ENCODE assay signal across 15 mouse cellular contexts in genomic region chr11:62911362-62911761, GRCm38 (mm10). TPM values are rescaled to one million over a fixed set of nuclear protein-coding genes. Genes with fewer than 3 reads are reported as not detected.
DNase-seq lines count a peak whose midpoint lies in the region; ATAC-seq and TF ChIP-seq lines count a peak whose summit lies in the region.
"Had no signal": no experiment of that assay in that cellular context is flagged by ENCODE, and none has a peak within 500 bp of the region (broad histone marks: within the 10 kb centered on the region; RNA-seq: fewer than 3 reads in every experiment).

No protein-coding gene starts in this region.

- no peaks in the 10 kb centered on the region for H3K9me3 ChIP-seq in heart, postnatal 0 days (replicated peaks; ENCODE audit: control insufficient read depth, low read length)
- H3K9me3 ChIP-seq in heart, embryonic 10.5 days: no peaks in the 10 kb centered on the region
- H3K9me3 ChIP-seq in midbrain, embryonic 11.5 days (ENCODE audit: control insufficient read depth, low read length): no peaks in the 10 kb centered on the region
- H3K9me3 ChIP-seq in midbrain, embryonic 15.5 days: no peaks in the 10 kb centered on the region
- H3K9me3 ChIP-seq in stomach, embryonic 16.5 days (replicated peaks; ENCODE audit: control insufficient read depth, low read length): no peaks in the 10 kb centered on the region
- H3K9me3 ChIP-seq: heart, embryonic 12.5 days; liver, embryonic 13.5 days had no signal

- no peaks in the 10 kb centered on the region for H3K36me3 ChIP-seq in heart, postnatal 0 days (replicated peaks; ENCODE audit: control insufficient read depth, insufficient read depth, low read length)
- no peaks in the 10 kb centered on the region for H3K36me3 ChIP-seq in heart, embryonic 10.5 days
- H3K36me3 ChIP-seq in midbrain, embryonic 11.5 days (ENCODE audit: control insufficient read depth, insufficient read depth, low read length): no peaks in the 10 kb centered on the region
- no peaks in the 10 kb centered on the region for H3K36me3 ChIP-seq in midbrain, embryonic 15.5 days (replicated peaks)
- H3K36me3 ChIP-seq in stomach, embryonic 16.5 days (ENCODE audit: control insufficient read depth, insufficient read depth, low read length): no peaks in the 10 kb centered on the region
- H3K36me3 ChIP-seq: heart, embryonic 12.5 days; liver, embryonic 13.5 days had no signal

- no peak overlapping the region for H3K4me2 ChIP-seq in heart, postnatal 0 days (ENCODE audit: low read depth, low read length)
- H3K4me2 ChIP-seq in midbrain, embryonic 11.5 days: no peak overlapping the region
- no peak overlapping the region for H3K4me2 ChIP-seq in midbrain, embryonic 15.5 days
- H3K4me2 ChIP-seq in stomach, embryonic 16.5 days (ENCODE audit: low read depth, low read length): no peak overlapping the region
- H3K4me2 ChIP-seq: heart, embryonic 12.5 days; liver, embryonic 13.5 days had no signal

- H3K4me1 ChIP-seq in heart, postnatal 0 days (ENCODE audit: control insufficient read depth, insufficient read depth): no peaks in the 10 kb centered on the region
- no peaks in the 10 kb centered on the region for H3K4me1 ChIP-seq in heart, embryonic 10.5 days
- no peaks in the 10 kb centered on the region; the same call in 1 of the 2 replicates for H3K4me1 ChIP-seq in midbrain, embryonic 11.5 days (ENCODE audit: control insufficient read depth, insufficient read depth, low read length)
- no peaks in the 10 kb centered on the region for H3K4me1 ChIP-seq in midbrain, embryonic 15.5 days
- no peaks in the 10 kb centered on the region for H3K4me1 ChIP-seq in stomach, embryonic 16.5 days (ENCODE audit: control insufficient read depth, insufficient read depth, low read length)
- H3K4me1 ChIP-seq in cerebellum, adult 2 months (ENCODE audit: control insufficient read depth, insufficient read depth, low read length): no peaks in the 10 kb centered on the region
- H3K4me1 ChIP-seq: liver, embryonic 13.5 days had no signal

- TF ChIP-seq CTCF in heart, postnatal 0 days (IDR thresholded peaks at IDR 0.05; ENCODE audit: low read depth): no peak
- TF ChIP-seq CTCF in cerebellum, adult 2 months (IDR thresholded peaks at IDR 0.05; ENCODE audit: borderline replicate concordance, insufficient read depth, low read depth, low read length): no peak

- no peak for TF ChIP-seq POLR2A in cerebellum, adult 2 months (IDR thresholded peaks at IDR 0.05; ENCODE audit: borderline replicate concordance, insufficient read depth, low read length)

- peak; percentile 26 for DNase-seq in heart, postnatal 0 days (ENCODE audit: low spot score)
- no peak for DNase-seq in heart, embryonic 10.5 days (ENCODE audit: low spot score)
- peak; percentile 86 for DNase-seq in midbrain, embryonic 11.5 days (ENCODE audit: low spot score, missing footprints)
- DNase-seq in fibroblast of lung, adult 2 months (ENCODE audit: low read depth): peak; percentile 88
- no peak for DNase-seq in layer of hippocampus, postnatal 14 days (ENCODE audit: low spot score in 2 of 2)
- DNase-seq in cerebellum, adult 2 months: no peak
- DNase-seq: adrenal gland, postnatal 10 days; cerebellum, adult 9-10 months; kidney, postnatal 4 days; liver, embryonic 13.5 days; thymus, postnatal 36 days had no signal

- H3K27ac ChIP-seq in heart, postnatal 0 days (ENCODE audit: low read depth): peak overlapping the region; percentile 50
- no peak overlapping the region for H3K27ac ChIP-seq in heart, embryonic 10.5 days
- H3K27ac ChIP-seq in midbrain, embryonic 11.5 days (ENCODE audit: low read depth, low read length): 0 out of 2 replicates have a peak overlapping the region, but pooled peaks have one; percentile 1
- H3K27ac ChIP-seq in midbrain, embryonic 15.5 days: no peak overlapping the region
- H3K27ac ChIP-seq in stomach, embryonic 16.5 days (ENCODE audit: low read length): peak overlapping the region; percentile 56
- H3K27ac ChIP-seq in cerebellum, adult 2 months (ENCODE audit: insufficient read depth, low read length): no peak overlapping the region
- H3K27ac ChIP-seq: liver, embryonic 13.5 days had no signal

- WGBS in heart, postnatal 0 days: 52% methylated on average over 8 of the region's 8 CpGs
- 70% methylated on average over 8 of the region's 8 CpGs for WGBS in heart, embryonic 10.5 days
- WGBS in midbrain, embryonic 11.5 days: 46% methylated on average over 8 of the region's 8 CpGs
- WGBS in midbrain, embryonic 15.5 days: 28% methylated on average over 8 of the region's 8 CpGs
- WGBS in stomach, embryonic 16.5 days: 52% methylated on average over 8 of the region's 8 CpGs
- WGBS in cerebellum, adult 2 months: 28% methylated on average over 8 of the region's 8 CpGs

- ATAC-seq in heart, postnatal 0 days (ENCODE audit: insufficient read depth, low read depth): peak; percentile 44
- peak; percentile 73 for ATAC-seq in midbrain, embryonic 11.5 days (ENCODE audit: low FRiP score)
- ATAC-seq in midbrain, embryonic 15.5 days (replicated peaks): no peak
- peak; percentile 66; the same call in 1 of the 2 replicates for ATAC-seq in stomach, embryonic 16.5 days (ENCODE audit: insufficient read depth, low FRiP score)

- no peak overlapping the region for H3K4me3 ChIP-seq in heart, postnatal 0 days (ENCODE audit: low read depth, low read length)
- no peak overlapping the region for H3K4me3 ChIP-seq in heart, embryonic 10.5 days
- no peak overlapping the region for H3K4me3 ChIP-seq in midbrain, embryonic 11.5 days (ENCODE audit: low read depth, low read length)
- no peak overlapping the region for H3K4me3 ChIP-seq in midbrain, embryonic 15.5 days
- H3K4me3 ChIP-seq in stomach, embryonic 16.5 days (replicated peaks; ENCODE audit: low read length): no peak overlapping the region
- H3K4me3 ChIP-seq in cerebellum, adult 2 months (replicated peaks; ENCODE audit: insufficient read depth, low read depth, low read length): no peak overlapping the region
- H3K4me3 ChIP-seq: heart, embryonic 12.5 days; liver, embryonic 13.5 days had no signal

- no peaks in the 10 kb centered on the region for H3K27me3 ChIP-seq in heart, postnatal 0 days (ENCODE audit: control insufficient read depth, insufficient read depth, low read length)
- H3K27me3 ChIP-seq in heart, embryonic 10.5 days (ENCODE audit: insufficient read depth, poor library complexity, severe bottlenecking): no peaks in the 10 kb centered on the region
- H3K27me3 ChIP-seq in midbrain, embryonic 11.5 days (ENCODE audit: control insufficient read depth, insufficient read depth, low read length): no peaks in the 10 kb centered on the region
- H3K27me3 ChIP-seq in midbrain, embryonic 15.5 days (replicated peaks): no peaks in the 10 kb centered on the region
- no peaks in the 10 kb centered on the region for H3K27me3 ChIP-seq in stomach, embryonic 16.5 days (ENCODE audit: control insufficient read depth, insufficient read depth, low read length)
- H3K27me3 ChIP-seq in cerebellum, adult 2 months (ENCODE audit: control insufficient read depth, insufficient read depth, low read length): no peaks in the 10 kb centered on the region
- H3K27me3 ChIP-seq: heart, embryonic 12.5 days; liver, embryonic 13.5 days had no signal

- no peak for TF ChIP-seq EP300 in heart, postnatal 0 days (IDR thresholded peaks at IDR 0.05; ENCODE audit: low read depth)

- no peak overlapping the region for H3K9ac ChIP-seq in heart, postnatal 0 days (replicated peaks; ENCODE audit: low read depth, low read length)
- H3K9ac ChIP-seq in midbrain, embryonic 11.5 days (ENCODE audit: low read length): no peak overlapping the region
- no peak overlapping the region for H3K9ac ChIP-seq in midbrain, embryonic 15.5 days
- H3K9ac ChIP-seq in stomach, embryonic 16.5 days (ENCODE audit: low read length): no peak overlapping the region
- H3K9ac ChIP-seq: heart, embryonic 12.5 days; liver, embryonic 13.5 days had no signal

RNA-seq across cellular contexts. Expression of gene Tvp23b, which starts 32.1 kb away (rescaled TPM):
- 26.3 and 27.4 TPM in 2 replicates for total RNA-seq in heart, postnatal 0 days (2014; rRNA removed; ENCODE audit: low replicate concordance)
- polyA plus RNA-seq in heart, postnatal 0 days (2015; fragmentation: Nextera tagmentation; extraction: Ambion mirVana): 39.0 and 47.0 TPM in 2 replicates
- polyA plus RNA-seq in heart, embryonic 10.5 days (2016; fragmentation: Nextera tagmentation; extraction: Ambion mirVana): 55.6 and 61.8 TPM in 2 replicates
- polyA plus RNA-seq in midbrain, embryonic 11.5 days (2014; fragmentation: Nextera tagmentation; extraction: Ambion mirVana): 44.4 and 48.7 TPM in 2 replicates
- polyA plus RNA-seq in midbrain, embryonic 15.5 days (2015; fragmentation: Nextera tagmentation; extraction: Ambion mirVana): 56.9 and 58.7 TPM in 2 replicates
- polyA plus RNA-seq in stomach, embryonic 16.5 days (2015; fragmentation: Nextera tagmentation; extraction: Ambion mirVana): 85.4 and 93.8 TPM in 2 replicates
- 10 to 100 TPM; 24.8 to 26.2 TPM for total RNA-seq in layer of hippocampus, postnatal 14 days (2021)
- 28.5 and 32.3 TPM in 2 replicates for polyA plus RNA-seq in cerebellum, adult 2 months (2012; rRNA removed)

RNA-seq across cellular contexts. Expression of gene Cdrt4, which starts 39.6 kb away (rescaled TPM):
- total RNA-seq in heart, postnatal 0 days (2014; rRNA removed; ENCODE audit: low replicate concordance): not detected in 2 replicates
- 0.16 TPM in 1 of 2 replicates, not detected in the other for polyA plus RNA-seq in heart, postnatal 0 days (2015; fragmentation: Nextera tagmentation; extraction: Ambion mirVana)
- polyA plus RNA-seq in heart, embryonic 10.5 days (2016; fragmentation: Nextera tagmentation; extraction: Ambion mirVana): 0.31 TPM in 1 of 2 replicates, not detected in the other
- polyA plus RNA-seq in midbrain, embryonic 11.5 days (2014; fragmentation: Nextera tagmentation; extraction: Ambion mirVana): 0.32 TPM in 1 of 2 replicates, not detected in the other
- not detected in 2 replicates for polyA plus RNA-seq in midbrain, embryonic 15.5 days (2015; fragmentation: Nextera tagmentation; extraction: Ambion mirVana)
- 0.32 TPM in 1 of 2 replicates, not detected in the other for polyA plus RNA-seq in stomach, embryonic 16.5 days (2015; fragmentation: Nextera tagmentation; extraction: Ambion mirVana)
- total RNA-seq in layer of hippocampus, postnatal 14 days (2021): not detected
- 0.26 TPM in 1 of 2 replicates, not detected in the other for polyA plus RNA-seq in cerebellum, adult 2 months (2012; rRNA removed)
- total RNA-seq: adrenal gland, postnatal 10 days had no signal
- polyA plus RNA-seq: heart, embryonic 12.5 days; liver, embryonic 13.5 days; small intestine, adult 2 months had no signal

Comparison
In these comparisons a context has a peak if more than half of its experiments do, and no peak if none do; other contexts are left out.
1. DNase-seq: peak in heart, postnatal 0 days (single experiment), midbrain, embryonic 11.5 days (single experiment) and fibroblast of lung, adult 2 months (single experiment); none in heart, embryonic 10.5 days (single experiment), layer of hippocampus, postnatal 14 days (0 of 2) and cerebellum, adult 2 months (0 of 2).
2. H3K27ac ChIP-seq: peak in heart, postnatal 0 days (single experiment), midbrain, embryonic 11.5 days (single experiment) and stomach, embryonic 16.5 days (single experiment); none in heart, embryonic 10.5 days (single experiment), midbrain, embryonic 15.5 days (single experiment) and cerebellum, adult 2 months (single experiment).